Mouse (Mus musculus): ENCODE measurements around the gene Tbc1d14. TPM values are rescaled to one million over a fixed set of nuclear protein-coding genes. Genes with fewer than 3 reads are reported as not detected.

Gene Tbc1d14
- polyA plus RNA-seq, 1 experiment from 2014 or later, result 57.3 TPM

DNA sequence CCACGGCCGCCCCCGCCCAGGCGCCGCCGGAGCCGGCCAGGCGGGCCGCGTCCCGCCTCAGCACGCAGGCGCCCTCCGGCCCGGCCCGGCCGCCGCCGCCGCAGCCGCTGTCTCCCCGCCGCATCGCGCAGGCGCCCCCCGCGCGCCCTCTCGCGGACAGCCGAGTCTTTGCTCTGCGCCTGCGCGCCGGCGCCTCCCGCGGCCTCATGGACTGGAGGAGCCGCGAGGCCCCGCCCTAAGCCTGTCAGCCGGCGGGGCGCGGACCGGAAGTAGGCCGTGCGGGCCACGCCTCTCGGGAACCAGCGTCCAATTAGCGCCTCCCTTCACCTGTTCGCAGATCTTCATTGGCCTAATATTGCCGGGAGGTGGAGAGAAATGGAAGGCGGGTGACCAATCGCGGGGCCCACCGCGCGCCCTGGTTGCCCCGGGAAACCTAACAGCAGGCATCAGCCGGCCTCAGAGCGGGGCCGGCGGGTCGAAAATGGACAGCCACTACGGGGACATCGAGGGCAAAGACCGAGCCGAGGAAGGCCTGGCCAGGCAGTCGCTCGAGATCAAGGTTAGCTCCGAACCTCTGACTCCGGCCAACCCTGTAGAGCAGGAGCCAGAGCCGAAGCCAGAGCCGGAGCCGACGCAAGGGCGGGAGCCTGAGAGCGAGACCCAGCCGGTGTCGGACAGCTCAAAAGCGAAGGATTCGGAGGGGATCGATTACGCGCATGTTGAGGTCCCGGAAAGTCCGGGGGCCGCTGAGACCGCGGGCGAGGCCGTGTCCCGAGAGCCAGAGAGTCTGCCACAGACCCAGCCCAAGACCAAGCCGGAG, 108.7 kb downstream of the Tbc1d14 start, which contains the start of the genes Tada2b and Ccdc96:
Tada2b (minus strand) TSS at position 115 of the 820 bp plus-strand sequence.
Ccdc96 (plus strand) TSS at position 418 of the 820 bp plus-strand sequence.
- peak within 1 kb of the TSS; percentile 92 for H3K4me3 ChIP-seq
- peak within 1 kb of the TSS; percentile 91 for H3K9ac ChIP-seq
- H3K27ac ChIP-seq, result peak within 1 kb of the TSS; percentile 42; the same call in 1 of the 2 replicates
- WGBS, result under 1% methylated on average over 89 of the region's 97 CpGs
- peak within 1 kb of the TSS; percentile 96 for H3K4me2 ChIP-seq (replicated peaks)
- H3K27me3 ChIP-seq (replicated peaks), result no peaks in the 10 kb centered on the region; the same call in 1 of the 2 replicates
- peak; percentile 96 for ATAC-seq (ENCODE audit: low FRiP score, low read depth)
- H3K4me1 ChIP-seq, result peaks cover 36% of the 10 kb centered on the region
- no peaks in the 10 kb centered on the region for H3K9me3 ChIP-seq
- H3K36me3 ChIP-seq, result no peaks in the 10 kb centered on the region

DNA sequence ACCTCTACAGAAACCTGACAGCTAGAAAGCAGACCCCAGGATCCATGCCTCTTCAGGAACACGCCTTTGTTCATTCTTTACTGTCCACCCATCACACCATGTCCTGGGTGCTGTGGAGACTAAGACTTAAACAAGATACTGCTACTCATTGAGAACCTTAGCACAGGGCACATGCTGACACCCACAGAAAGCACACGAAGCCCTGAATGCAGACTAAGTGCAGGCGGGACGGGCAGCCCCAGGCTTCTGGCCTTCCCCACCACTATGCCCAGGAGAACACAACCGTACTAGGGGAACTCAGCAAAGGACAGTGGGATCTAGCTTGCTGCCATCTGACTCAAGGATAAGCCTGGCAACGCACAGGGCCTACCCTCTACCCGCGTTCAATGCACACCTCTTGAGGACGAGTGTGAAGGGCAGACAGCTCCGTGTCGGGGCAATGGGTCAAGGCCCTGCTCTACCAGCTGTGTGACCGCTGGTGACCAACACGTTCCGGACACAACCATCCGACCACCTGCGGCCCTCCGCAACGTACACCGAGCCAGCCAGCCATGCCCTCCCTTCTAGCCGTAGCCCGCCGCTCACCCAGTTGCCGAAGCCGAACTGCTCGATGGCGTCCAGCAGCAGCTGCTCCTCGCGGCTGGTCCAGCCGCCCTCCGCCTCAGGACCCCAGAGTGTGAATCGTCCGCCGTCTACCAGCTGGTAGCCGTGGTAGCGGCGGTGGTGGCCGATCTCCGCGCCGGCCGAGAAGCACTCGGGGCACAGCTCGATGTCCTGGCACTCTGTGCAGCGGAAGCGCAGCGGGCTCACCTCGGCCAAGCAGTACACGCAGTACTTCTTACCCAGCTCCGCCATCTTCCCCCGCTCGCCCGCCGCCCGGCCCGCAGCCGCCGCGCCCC, 109.6 kb downstream of the Tbc1d14 start:
- H3K4me1 ChIP-seq, result peaks cover 36% of the 10 kb centered on the region
- peak overlapping the region; percentile 92 for H3K4me3 ChIP-seq
- 1% methylated on average over 55 of the region's 58 CpGs for WGBS
- peak overlapping the region; percentile 42; the same call in 1 of the 2 replicates for H3K27ac ChIP-seq
- no peaks in the 10 kb centered on the region; the same call in 1 of the 2 replicates for H3K27me3 ChIP-seq (replicated peaks)
- peak; percentile 18 for ATAC-seq (ENCODE audit: low FRiP score, low read depth)
- peak overlapping the region; percentile 96 for H3K4me2 ChIP-seq (replicated peaks)
- H3K9me3 ChIP-seq, result no peaks in the 10 kb centered on the region
- H3K9ac ChIP-seq, result peak overlapping the region; percentile 91
- H3K36me3 ChIP-seq, result no peaks in the 10 kb centered on the region

DNA sequence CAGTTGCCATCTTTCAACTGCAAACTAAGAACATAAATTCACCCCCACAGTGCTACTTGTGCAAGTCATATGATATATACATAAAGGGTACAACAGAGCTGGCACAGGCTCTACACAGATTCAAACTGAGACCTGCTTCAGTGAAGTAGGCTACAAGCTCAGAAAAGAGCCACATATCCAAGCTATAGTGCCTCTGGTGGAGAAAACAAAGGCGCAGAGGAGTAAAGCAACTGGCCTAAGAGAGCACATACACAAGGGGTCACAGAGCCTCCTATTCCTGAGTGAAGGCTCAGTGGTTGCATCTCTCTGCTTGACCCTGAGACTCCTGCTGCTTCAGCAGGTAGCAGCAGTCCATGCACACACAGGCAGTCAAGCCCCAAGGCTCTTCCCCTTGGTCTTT, 112.0 kb downstream of the Tbc1d14 start:
- WGBS, result 70% methylated on average over 1 of the region's 1 CpGs
- ATAC-seq (ENCODE audit: low FRiP score, low read depth), result no peak
- H3K4me3 ChIP-seq, result no peak overlapping the region
- no peaks in the 10 kb centered on the region for H3K9me3 ChIP-seq
- H3K36me3 ChIP-seq, result peaks cover 6% of the 10 kb centered on the region; the same call in 1 of the 2 replicates
- H3K9ac ChIP-seq, result no peak overlapping the region
- peaks cover 36% of the 10 kb centered on the region for H3K4me1 ChIP-seq
- no peak overlapping the region for H3K27ac ChIP-seq
- H3K27me3 ChIP-seq (replicated peaks), result no peaks in the 10 kb centered on the region; the same call in 1 of the 2 replicates
- no peak overlapping the region for H3K4me2 ChIP-seq (replicated peaks)

DNA sequence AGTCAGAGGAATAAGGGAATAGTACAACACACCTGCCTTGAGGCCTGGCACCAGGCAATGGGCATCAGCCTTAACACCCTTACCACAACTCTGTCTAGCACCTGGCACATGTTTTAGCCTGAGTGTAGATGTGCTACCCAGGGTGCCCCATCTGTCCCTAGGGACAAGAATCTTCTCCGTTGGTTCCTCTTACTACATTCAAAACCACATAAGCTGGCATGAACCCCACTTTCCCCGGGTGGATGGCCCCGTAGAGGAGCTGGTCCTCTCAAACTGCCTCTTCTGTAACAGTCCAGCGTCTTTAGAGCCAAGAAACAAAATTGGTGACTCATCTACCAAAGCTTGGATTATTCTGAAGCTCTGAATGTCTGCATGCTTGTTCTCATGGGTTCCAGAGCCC, 112.7 kb downstream of the Tbc1d14 start:
- 91% methylated on average over 4 of the region's 4 CpGs for WGBS
- peaks cover 33% of the 10 kb centered on the region for H3K4me1 ChIP-seq
- H3K4me2 ChIP-seq (replicated peaks), result no peak overlapping the region
- ATAC-seq (ENCODE audit: low FRiP score, low read depth), result no peak
- H3K4me3 ChIP-seq, result no peak overlapping the region
- H3K9ac ChIP-seq, result no peak overlapping the region
- H3K27ac ChIP-seq, result no peak overlapping the region
- H3K36me3 ChIP-seq, result peaks cover 11% of the 10 kb centered on the region; the same call in 1 of the 2 replicates
- H3K27me3 ChIP-seq (replicated peaks), result no peaks in the 10 kb centered on the region; the same call in 1 of the 2 replicates
- H3K9me3 ChIP-seq, result no peaks in the 10 kb centered on the region

DNA sequence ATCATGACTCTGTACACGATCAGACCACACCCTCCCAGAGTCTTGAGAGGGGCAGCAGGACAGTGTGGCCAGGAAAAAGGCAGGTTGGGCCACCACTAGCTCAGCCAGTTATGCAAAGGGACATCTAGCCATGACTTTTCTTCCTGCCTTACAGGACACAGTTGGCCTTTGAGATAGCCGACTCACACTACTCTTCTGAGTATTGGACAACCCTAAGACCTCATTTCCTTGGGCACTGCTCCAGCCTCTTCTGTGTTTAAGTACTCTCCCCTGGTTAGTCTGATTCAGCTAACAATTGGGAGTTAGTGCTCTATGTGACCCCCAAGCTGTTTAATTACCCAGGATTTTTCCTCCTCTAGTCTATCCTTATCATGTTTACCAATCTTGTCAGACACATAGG, 113.3 kb downstream of the Tbc1d14 start:
- H3K4me3 ChIP-seq, result no peak overlapping the region
- ATAC-seq (ENCODE audit: low FRiP score, low read depth), result no peak
- 77% methylated on average over 2 of the region's 2 CpGs for WGBS
- peaks cover 15% of the 10 kb centered on the region; the same call in 1 of the 2 replicates for H3K36me3 ChIP-seq
- H3K4me1 ChIP-seq, result peaks cover 26% of the 10 kb centered on the region
- no peak overlapping the region for H3K4me2 ChIP-seq (replicated peaks)
- no peak overlapping the region for H3K9ac ChIP-seq
- no peaks in the 10 kb centered on the region for H3K27me3 ChIP-seq (replicated peaks)
- no peaks in the 10 kb centered on the region for H3K9me3 ChIP-seq
- no peak overlapping the region for H3K27ac ChIP-seq

DNA sequence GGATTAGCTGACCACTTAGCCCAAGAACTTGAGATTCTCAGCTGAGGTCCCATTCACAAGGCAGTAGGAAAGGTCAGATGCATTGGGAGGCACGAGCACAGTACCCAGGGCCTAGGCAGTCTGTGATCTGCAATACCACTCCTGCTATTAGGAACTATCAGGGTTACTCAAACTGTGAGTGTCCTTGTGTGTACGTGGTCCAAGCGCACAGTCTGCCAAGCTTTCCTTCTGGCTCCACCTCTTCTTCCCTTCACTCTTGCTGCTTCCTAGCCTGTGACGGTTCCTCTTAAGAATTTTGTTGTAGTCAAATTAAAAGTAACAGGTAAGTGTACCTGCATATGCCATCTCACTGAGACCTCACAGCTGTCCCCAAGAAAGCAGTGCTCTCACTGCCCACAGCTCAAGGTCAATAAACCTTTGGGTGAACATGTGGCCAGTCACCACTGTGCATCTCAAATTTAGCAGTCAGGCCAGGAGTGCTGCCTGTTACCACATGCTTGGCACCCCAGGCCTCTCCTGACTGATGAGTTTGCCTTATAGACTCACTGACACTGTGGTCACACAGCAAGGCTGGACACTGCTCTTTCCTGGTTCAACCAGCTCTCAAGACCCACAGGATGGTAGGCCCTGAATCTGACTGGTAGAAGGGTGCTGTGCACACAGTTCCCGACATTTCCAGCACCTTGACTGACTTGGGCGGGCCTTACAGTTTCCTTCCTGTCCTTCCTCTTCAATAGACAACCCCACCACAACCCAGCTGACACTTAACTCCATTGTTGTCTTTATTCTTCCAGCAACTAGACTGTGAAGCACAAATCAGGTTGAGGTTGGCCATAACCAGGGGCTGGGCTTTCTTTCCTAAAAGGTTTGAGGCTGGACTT, 114.3 kb downstream of the Tbc1d14 start:
- H3K4me3 ChIP-seq, result no peak overlapping the region
- H3K9me3 ChIP-seq, result no peaks in the 10 kb centered on the region
- no peaks in the 10 kb centered on the region for H3K27me3 ChIP-seq (replicated peaks)
- H3K36me3 ChIP-seq, result peaks cover 15% of the 10 kb centered on the region; the same call in 1 of the 2 replicates
- ATAC-seq (ENCODE audit: low FRiP score, low read depth), result no peak
- no peak overlapping the region for H3K4me2 ChIP-seq (replicated peaks)
- no peak overlapping the region for H3K27ac ChIP-seq
- no peak overlapping the region for H3K9ac ChIP-seq
- 91% methylated on average over 6 of the region's 6 CpGs for WGBS
- H3K4me1 ChIP-seq, result peaks cover 25% of the 10 kb centered on the region

GRCm38 (mm10) chr5:36477486-36477885, 115.6 kb downstream of the Tbc1d14 start:
- Histone ChIP-seq H3K27me3 (replicated peaks) (no peaks in the 10 kb centered on the region), H3K9ac (no peak overlapping the region), H3K4me1 (peaks cover 14% of the 10 kb centered on the region), H3K36me3 (peaks cover 25% of the 10 kb centered on the region), H3K9me3 (no peaks in the 10 kb centered on the region), H3K4me2 (replicated peaks) (no peak overlapping the region), H3K27ac (no peak overlapping the region), H3K4me3 (no peak overlapping the region)
- WGBS, result 91% methylated on average over 3 of the region's 3 CpGs
- no peak for ATAC-seq (ENCODE audit: low FRiP score, low read depth)

DNA sequence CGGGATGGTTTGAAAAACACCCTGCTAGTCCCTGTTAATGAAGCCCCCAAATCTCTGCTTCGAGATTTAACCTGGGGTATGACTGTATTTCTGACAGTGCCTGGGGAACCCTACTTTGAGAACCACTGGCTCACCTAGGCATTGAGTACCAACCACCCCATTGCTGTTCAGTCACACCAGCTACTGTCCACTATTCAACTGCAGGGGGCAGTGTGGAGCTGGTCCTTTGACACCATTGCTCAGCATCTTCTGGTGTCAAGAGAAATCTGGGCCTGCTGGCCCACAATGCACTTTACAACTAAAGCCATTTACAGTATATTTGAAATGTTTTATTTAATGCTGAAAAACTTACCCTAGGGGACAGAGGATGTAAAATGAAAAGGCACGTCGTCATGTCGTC, 118.8 kb downstream of the Tbc1d14 start:
- WGBS, result 85% methylated on average over 5 of the region's 5 CpGs
- Histone ChIP-seq H3K27me3 (replicated peaks) (no peaks in the 10 kb centered on the region), H3K27ac (no peak overlapping the region), H3K9me3 (no peaks in the 10 kb centered on the region), H3K36me3 (peaks cover 57% of the 10 kb centered on the region), H3K4me3 (no peak overlapping the region), H3K4me2 (replicated peaks) (no peak overlapping the region), H3K9ac (no peak overlapping the region), H3K4me1 (no peaks in the 10 kb centered on the region)
- no peak for ATAC-seq (ENCODE audit: low FRiP score, low read depth)

DNA sequence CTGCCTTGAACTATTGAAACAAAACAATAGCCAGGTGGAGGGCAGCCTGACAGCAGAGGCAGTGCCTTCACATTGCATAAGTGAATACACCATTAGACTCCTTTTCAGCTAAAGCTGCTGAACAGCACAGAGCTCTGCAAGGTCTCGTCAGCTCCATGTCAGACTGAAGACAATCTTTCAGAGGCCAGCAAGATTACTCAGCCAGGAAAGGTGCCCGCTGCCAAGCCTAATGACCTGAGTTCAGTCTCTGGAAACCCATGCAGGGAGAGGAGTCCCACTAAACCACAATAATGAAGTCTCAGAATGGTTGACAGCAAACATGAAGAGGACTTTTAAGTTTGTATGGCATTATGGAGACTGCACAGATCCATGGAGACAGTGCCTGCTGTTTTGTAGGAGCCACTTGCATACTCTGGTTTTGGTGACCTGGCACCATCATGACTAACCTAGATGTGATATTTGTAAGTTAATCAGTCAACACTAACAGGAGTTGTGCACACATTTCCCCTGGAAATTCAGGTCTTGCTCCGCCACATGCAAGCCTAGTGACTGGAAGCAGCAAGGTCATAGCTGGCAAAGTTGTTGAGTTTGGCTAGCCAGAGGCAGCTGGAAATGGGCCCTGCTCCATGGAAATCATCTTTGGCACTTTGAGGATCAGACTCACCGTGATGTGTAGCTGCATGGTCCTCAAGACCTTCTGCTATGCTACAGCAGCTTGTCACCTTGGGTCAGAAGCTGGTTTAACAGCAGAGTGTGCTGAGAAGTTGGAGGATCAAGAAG, 120.0 kb downstream of the Tbc1d14 start:
- no peaks in the 10 kb centered on the region for H3K27me3 ChIP-seq (replicated peaks)
- no peak for ATAC-seq (ENCODE audit: low FRiP score, low read depth)
- 88% methylated on average over 4 of the region's 4 CpGs for WGBS
- H3K9ac ChIP-seq, result no peak overlapping the region
- no peak overlapping the region for H3K4me3 ChIP-seq
- no peak overlapping the region for H3K27ac ChIP-seq
- no peaks in the 10 kb centered on the region for H3K4me1 ChIP-seq
- no peaks in the 10 kb centered on the region for H3K9me3 ChIP-seq
- H3K36me3 ChIP-seq, result peaks cover 63% of the 10 kb centered on the region
- no peak overlapping the region for H3K4me2 ChIP-seq (replicated peaks)

DNA sequence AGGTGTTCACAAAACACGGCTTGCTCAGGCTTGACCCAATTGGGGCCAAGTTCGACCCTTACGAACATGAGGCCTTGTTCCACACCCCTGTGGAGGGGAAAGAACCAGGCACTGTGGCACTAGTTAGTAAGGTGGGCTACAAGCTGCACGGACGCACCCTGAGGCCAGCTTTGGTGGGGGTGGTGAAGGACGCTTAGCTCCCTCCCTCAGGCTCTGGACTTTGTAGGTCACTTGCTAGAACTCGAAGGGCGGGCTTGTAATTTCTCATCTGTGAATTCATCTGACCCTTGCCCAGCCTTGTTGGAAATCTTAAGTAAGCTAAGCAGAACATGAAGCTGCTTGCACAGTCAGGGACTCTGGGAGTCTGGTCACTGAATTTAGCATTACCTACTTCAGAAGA, 121.9 kb downstream of the Tbc1d14 start:
- ATAC-seq (ENCODE audit: low FRiP score, low read depth), result no peak
- no peaks in the 10 kb centered on the region for H3K27me3 ChIP-seq (replicated peaks)
- H3K36me3 ChIP-seq, result peaks cover 61% of the 10 kb centered on the region
- H3K4me3 ChIP-seq, result no peak overlapping the region
- no peak overlapping the region for H3K9ac ChIP-seq
- H3K27ac ChIP-seq, result no peak overlapping the region
- WGBS, result 95% methylated on average over 8 of the region's 8 CpGs
- H3K4me1 ChIP-seq, result peaks cover under 1% of the 10 kb centered on the region; the same call in 1 of the 2 replicates
- no peaks in the 10 kb centered on the region for H3K9me3 ChIP-seq
- no peak overlapping the region for H3K4me2 ChIP-seq (replicated peaks)

- 34% methylated on average over 8 of the region's 8 CpGs for WGBS
- peaks cover 26% of the 10 kb centered on the region for H3K36me3 ChIP-seq
- H3K4me1 ChIP-seq, result peaks cover 14% of the 10 kb centered on the region
- no peak for ATAC-seq (ENCODE audit: low FRiP score, low read depth)
- no peaks in the 10 kb centered on the region for H3K27me3 ChIP-seq (replicated peaks)
- H3K9ac ChIP-seq, result peak overlapping the region; percentile 78
- H3K27ac ChIP-seq, result no peak overlapping the region
- H3K4me3 ChIP-seq, result peak overlapping the region; percentile 92
- H3K9me3 ChIP-seq, result no peaks in the 10 kb centered on the region
- H3K4me2 ChIP-seq (replicated peaks), result peak overlapping the region; percentile 99
These were observed 127.2 kb downstream of the Tbc1d14 start for GRCm38 (mm10) chr5:36465889-36466288.
